Mouse (Mus musculus): ENCODE measurements around the gene Magi1. TPM values are rescaled to one million over a fixed set of nuclear protein-coding genes. Genes with fewer than 3 reads are reported as not detected.

The Magi1 gene
- polyA plus RNA-seq, 1 experiment from 2014 or later: 28.5 TPM

DNA sequence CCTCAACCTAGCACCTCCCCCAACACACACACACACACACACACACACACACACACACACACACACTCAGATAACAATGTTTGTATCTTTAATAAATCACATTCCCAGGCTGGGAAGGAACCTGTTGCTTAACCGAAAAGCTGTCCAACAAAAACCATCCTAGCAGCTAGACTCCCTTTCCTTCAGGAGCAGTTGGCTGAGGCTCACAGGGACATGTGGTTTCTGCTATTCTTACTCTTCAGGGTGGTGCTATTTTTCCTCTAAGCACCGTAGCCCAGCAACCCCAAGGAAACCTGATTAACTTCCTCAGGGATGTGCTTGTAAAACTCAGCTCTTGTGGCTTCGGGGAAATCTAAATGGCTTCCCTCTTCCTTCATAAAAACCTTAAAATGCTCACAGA, 57.9 kb downstream of the Magi1 start:
- ATAC-seq (ENCODE audit: low FRiP score) (no peak), DNase-seq (ENCODE audit: low spot score, missing footprints) (no peak)
- Histone ChIP-seq H3K4me3 (ENCODE audit: low read depth, low read length) (no peak overlapping the region), H3K9me3 (ENCODE audit: control insufficient read depth, low read length) (no peaks in the 10 kb centered on the region), H3K27me3 (ENCODE audit: control insufficient read depth, insufficient read depth, low read length) (no peaks in the 10 kb centered on the region), H3K4me1 (ENCODE audit: control insufficient read depth, insufficient read depth, low read length) (peaks cover 7% of the 10 kb centered on the region), H3K36me3 (ENCODE audit: control insufficient read depth, insufficient read depth, low read length) (no peaks in the 10 kb centered on the region), H3K27ac (ENCODE audit: low read depth, low read length) (no peak overlapping the region), H3K9ac (ENCODE audit: low read length) (no peak overlapping the region), H3K4me2 (no peak overlapping the region)
- 70% methylated on average over 3 of the region's 3 CpGs for WGBS

DNA sequence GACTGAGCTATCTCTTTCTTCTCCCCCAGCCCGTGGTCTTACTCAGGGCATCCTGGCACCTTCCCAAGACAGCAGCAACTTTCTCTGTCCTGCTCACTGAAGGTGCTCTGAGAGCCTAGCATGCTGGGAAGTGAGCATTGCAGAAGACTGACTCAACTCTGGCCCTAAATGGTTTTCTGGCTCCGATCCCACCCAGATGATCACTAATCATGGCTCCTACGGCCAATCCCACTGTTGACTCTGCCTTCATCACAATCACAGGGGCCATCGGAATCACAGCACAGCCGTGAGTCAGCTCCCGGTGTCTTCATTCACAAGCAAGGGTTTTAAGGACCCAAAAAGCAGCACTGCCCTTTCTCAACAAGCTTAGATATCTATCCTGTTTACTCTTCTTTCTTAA, 58.6 kb downstream of the Magi1 start:
- Histone ChIP-seq H3K27me3 (ENCODE audit: control insufficient read depth, insufficient read depth, low read length) (no peaks in the 10 kb centered on the region), H3K9ac (ENCODE audit: low read length) (no peak overlapping the region), H3K27ac (ENCODE audit: low read depth, low read length) (no peak overlapping the region), H3K9me3 (ENCODE audit: control insufficient read depth, low read length) (no peaks in the 10 kb centered on the region), H3K4me1 (ENCODE audit: control insufficient read depth, insufficient read depth, low read length) (peaks cover 5% of the 10 kb centered on the region; the same call in 1 of the 2 replicates), H3K4me2 (no peak overlapping the region), H3K4me3 (ENCODE audit: low read depth, low read length) (no peak overlapping the region), H3K36me3 (ENCODE audit: control insufficient read depth, insufficient read depth, low read length) (no peaks in the 10 kb centered on the region)
- WGBS: 81% methylated on average over 6 of the region's 6 CpGs
- ATAC-seq (ENCODE audit: low FRiP score) (no peak), DNase-seq (ENCODE audit: low spot score, missing footprints) (no peak)

DNA sequence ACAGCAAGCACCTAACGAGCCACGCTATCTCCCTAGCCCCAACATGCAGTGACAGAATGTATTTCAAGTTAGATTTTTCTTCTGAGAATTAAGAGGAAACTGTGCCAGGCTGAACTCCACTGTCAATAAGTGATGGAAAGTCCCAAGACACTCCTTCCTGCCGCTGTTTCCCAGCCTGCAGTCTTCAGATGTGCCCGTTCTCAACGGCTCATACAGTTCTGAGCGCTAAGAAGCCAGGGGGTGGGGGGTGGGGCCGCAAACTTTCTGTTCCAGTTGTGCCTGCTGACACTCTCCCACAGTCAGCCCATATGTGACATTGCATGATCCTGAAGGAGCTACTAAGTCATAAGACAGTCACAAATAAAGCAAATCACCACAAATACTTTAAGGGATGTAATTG, 61.5 kb downstream of the Magi1 start:
- H3K4me1 ChIP-seq (ENCODE audit: control insufficient read depth, insufficient read depth, low read length): peaks cover 5% of the 10 kb centered on the region; the same call in 1 of the 2 replicates
- no peak overlapping the region for H3K27ac ChIP-seq (ENCODE audit: low read depth, low read length)
- no peak overlapping the region for H3K4me2 ChIP-seq
- no peak for DNase-seq (ENCODE audit: low spot score, missing footprints)
- no peak overlapping the region for H3K4me3 ChIP-seq (ENCODE audit: low read depth, low read length)
- H3K27me3 ChIP-seq (ENCODE audit: control insufficient read depth, insufficient read depth, low read length): no peaks in the 10 kb centered on the region
- H3K9ac ChIP-seq (ENCODE audit: low read length): no peak overlapping the region
- no peaks in the 10 kb centered on the region for H3K36me3 ChIP-seq (ENCODE audit: control insufficient read depth, insufficient read depth, low read length)
- WGBS: 66% methylated on average over 7 of the region's 7 CpGs
- ATAC-seq (ENCODE audit: low FRiP score): no peak
- H3K9me3 ChIP-seq (ENCODE audit: control insufficient read depth, low read length): no peaks in the 10 kb centered on the region

DNA sequence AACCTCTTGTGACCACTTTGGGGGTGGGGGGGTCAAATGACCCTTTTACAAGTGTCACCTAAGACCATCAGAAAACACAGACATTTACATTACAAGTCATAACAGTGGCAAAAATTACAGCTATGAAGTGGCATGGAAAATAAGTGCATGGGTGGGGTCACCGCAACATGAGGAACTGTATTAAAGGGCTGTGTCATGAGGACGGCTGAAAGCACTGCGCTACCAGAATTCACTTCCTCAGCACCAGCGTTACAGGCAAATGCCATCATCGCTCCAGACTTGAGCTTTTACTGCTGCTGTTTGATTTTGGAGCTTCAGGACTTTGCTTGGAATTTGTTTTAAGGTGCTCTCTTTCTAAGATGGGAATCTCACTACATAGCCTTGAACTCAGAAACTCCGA, 62.0 kb downstream of the Magi1 start:
- H3K9me3 ChIP-seq (ENCODE audit: control insufficient read depth, low read length): no peaks in the 10 kb centered on the region
- no peak overlapping the region for H3K27ac ChIP-seq (ENCODE audit: low read depth, low read length)
- no peak overlapping the region for H3K4me3 ChIP-seq (ENCODE audit: low read depth, low read length)
- no peaks in the 10 kb centered on the region for H3K36me3 ChIP-seq (ENCODE audit: control insufficient read depth, insufficient read depth, low read length)
- DNase-seq (ENCODE audit: low spot score, missing footprints) (no peak), ATAC-seq (ENCODE audit: low FRiP score) (no peak)
- H3K27me3 ChIP-seq (ENCODE audit: control insufficient read depth, insufficient read depth, low read length): no peaks in the 10 kb centered on the region
- 91% methylated on average over 6 of the region's 6 CpGs for WGBS
- no peak overlapping the region for H3K4me2 ChIP-seq
- peaks cover 5% of the 10 kb centered on the region; the same call in 1 of the 2 replicates for H3K4me1 ChIP-seq (ENCODE audit: control insufficient read depth, insufficient read depth, low read length)
- H3K9ac ChIP-seq (ENCODE audit: low read length): no peak overlapping the region

DNA sequence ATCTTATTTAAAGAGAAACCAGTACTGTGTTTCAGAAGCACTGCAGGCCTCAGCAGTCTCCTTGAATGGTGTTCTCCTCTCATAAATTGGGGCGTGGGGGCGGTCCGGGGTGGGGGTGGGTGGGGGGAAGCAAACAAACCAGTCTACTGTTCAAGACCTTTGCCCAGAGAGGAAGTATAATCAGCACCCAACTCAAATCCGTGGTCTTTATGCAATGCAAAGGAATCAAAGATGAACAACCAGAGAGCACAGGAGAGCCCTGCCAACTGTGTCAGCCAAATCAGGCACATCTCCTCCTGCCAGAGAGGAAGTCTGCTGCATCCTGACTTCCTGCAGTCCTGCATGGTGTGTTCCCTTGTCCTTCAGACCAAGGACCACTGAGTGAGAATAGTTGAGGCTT, 65.6 kb downstream of the Magi1 start:
- Histone ChIP-seq H3K4me3 (ENCODE audit: low read depth, low read length) (no peak overlapping the region), H3K4me1 (ENCODE audit: control insufficient read depth, insufficient read depth, low read length) (no peaks in the 10 kb centered on the region), H3K4me2 (no peak overlapping the region), H3K9ac (ENCODE audit: low read length) (no peak overlapping the region), H3K27ac (ENCODE audit: low read depth, low read length) (no peak overlapping the region), H3K9me3 (ENCODE audit: control insufficient read depth, low read length) (no peaks in the 10 kb centered on the region), H3K27me3 (ENCODE audit: control insufficient read depth, insufficient read depth, low read length) (no peaks in the 10 kb centered on the region), H3K36me3 (ENCODE audit: control insufficient read depth, insufficient read depth, low read length) (no peaks in the 10 kb centered on the region)
- ATAC-seq (ENCODE audit: low FRiP score): no peak
- DNase-seq (ENCODE audit: low spot score, missing footprints): no peak
- 90% methylated on average over 4 of the region's 4 CpGs for whole genome bisulfite sequencing

DNA sequence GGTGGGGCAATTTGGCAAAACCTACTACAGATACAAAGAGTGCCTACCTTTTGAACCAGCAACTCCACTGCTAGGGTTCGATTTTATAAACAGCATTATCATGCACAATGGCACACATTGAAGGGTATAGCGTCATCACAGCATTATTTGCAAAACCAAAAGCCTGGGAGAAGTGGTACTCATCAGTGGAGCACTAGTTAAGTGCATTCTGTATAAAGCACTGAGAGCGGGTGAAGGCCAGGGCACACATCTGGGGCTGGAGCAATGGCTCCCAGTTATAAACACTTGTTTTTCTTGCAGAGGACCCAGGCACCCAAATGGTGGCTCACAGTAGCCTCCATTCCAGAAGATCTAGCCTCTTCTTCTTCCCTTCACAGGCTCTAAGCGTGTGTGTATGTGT, 67.9 kb downstream of the Magi1 start:
- Histone ChIP-seq H3K4me1 (ENCODE audit: control insufficient read depth, insufficient read depth, low read length) (no peaks in the 10 kb centered on the region), H3K27me3 (ENCODE audit: control insufficient read depth, insufficient read depth, low read length) (no peaks in the 10 kb centered on the region), H3K27ac (ENCODE audit: low read depth, low read length) (no peak overlapping the region), H3K36me3 (ENCODE audit: control insufficient read depth, insufficient read depth, low read length) (no peaks in the 10 kb centered on the region), H3K4me3 (ENCODE audit: low read depth, low read length) (no peak overlapping the region), H3K4me2 (no peak overlapping the region), H3K9me3 (ENCODE audit: control insufficient read depth, low read length) (no peaks in the 10 kb centered on the region), H3K9ac (ENCODE audit: low read length) (no peak overlapping the region)
- DNase-seq (ENCODE audit: low spot score, missing footprints): no peak
- 91% methylated on average over 4 of the region's 4 CpGs for WGBS
- no peak for ATAC-seq (ENCODE audit: low FRiP score)

DNA sequence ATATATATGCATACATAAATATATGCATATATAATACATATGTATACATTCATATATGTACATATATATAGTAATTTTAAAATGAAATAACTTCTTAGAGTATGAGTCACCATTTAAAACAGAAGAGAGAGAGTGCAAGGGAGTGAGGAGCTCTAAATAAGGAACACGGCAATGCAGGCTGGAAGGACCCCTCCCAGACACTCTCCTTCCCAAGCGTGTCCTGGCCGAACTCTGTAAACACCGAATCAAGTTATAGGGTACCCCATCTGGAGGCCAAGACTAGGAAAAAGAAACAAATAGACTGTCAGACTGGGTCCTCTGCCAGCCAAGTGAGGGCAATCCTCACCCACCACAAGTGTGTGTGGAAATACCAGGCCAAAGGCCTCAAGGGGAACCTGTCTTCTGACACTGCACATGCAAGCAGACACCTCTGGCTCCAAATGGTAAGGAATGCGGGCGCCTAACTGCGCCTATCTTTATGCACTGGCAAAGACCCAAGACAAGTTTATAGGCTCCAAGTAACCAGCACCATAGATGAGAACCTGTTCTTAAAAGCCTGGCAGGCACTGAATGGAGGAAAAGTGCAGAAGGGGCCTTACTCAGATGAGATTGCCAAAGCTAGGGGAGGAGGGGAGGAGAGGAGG, 68.7 kb downstream of the Magi1 start:
- no peaks in the 10 kb centered on the region for H3K36me3 ChIP-seq (ENCODE audit: control insufficient read depth, insufficient read depth, low read length)
- no peaks in the 10 kb centered on the region for H3K27me3 ChIP-seq (ENCODE audit: control insufficient read depth, insufficient read depth, low read length)
- no peak overlapping the region for H3K4me2 ChIP-seq
- no peak overlapping the region for H3K4me3 ChIP-seq (ENCODE audit: low read depth, low read length)
- H3K9ac ChIP-seq (ENCODE audit: low read length): no peak overlapping the region
- H3K4me1 ChIP-seq (ENCODE audit: control insufficient read depth, insufficient read depth, low read length): no peaks in the 10 kb centered on the region
- DNase-seq (ENCODE audit: low spot score, missing footprints): no peak
- no peaks in the 10 kb centered on the region for H3K9me3 ChIP-seq (ENCODE audit: control insufficient read depth, low read length)
- no peak overlapping the region for H3K27ac ChIP-seq (ENCODE audit: low read depth, low read length)
- 92% methylated on average over 7 of the region's 7 CpGs for WGBS
- no peak for ATAC-seq (ENCODE audit: low FRiP score)

DNA sequence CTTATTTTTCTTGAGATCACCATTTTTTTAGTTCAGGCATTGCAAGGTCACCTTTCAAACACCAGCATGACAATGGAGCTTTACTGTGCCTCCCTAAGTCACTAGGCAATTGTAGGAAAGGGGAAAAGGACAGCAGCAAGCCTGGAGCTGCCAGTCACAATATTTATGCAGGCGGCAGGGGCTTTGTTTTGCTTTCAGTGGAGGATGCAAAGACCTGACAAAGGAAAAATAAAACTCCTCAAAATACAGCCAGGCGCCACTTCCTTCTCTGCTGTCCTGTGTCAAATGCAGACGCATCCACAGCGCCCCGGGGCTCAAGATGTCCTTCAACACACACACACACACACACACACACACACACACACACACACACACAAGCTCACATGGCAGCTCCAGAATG, 77.8 kb downstream of the Magi1 start:
- no peak for ATAC-seq (ENCODE audit: low FRiP score)
- H3K27me3 ChIP-seq (ENCODE audit: control insufficient read depth, insufficient read depth, low read length): no peaks in the 10 kb centered on the region
- H3K4me2 ChIP-seq: no peak overlapping the region
- H3K9me3 ChIP-seq (ENCODE audit: control insufficient read depth, low read length): no peaks in the 10 kb centered on the region
- H3K27ac ChIP-seq (ENCODE audit: low read depth, low read length): no peak overlapping the region
- no peaks in the 10 kb centered on the region for H3K36me3 ChIP-seq (ENCODE audit: control insufficient read depth, insufficient read depth, low read length)
- DNase-seq (ENCODE audit: low spot score, missing footprints): no peak
- WGBS: 26% methylated on average over 5 of the region's 5 CpGs
- no peak overlapping the region for H3K4me3 ChIP-seq (ENCODE audit: low read depth, low read length)
- H3K4me1 ChIP-seq (ENCODE audit: control insufficient read depth, insufficient read depth, low read length): no peaks in the 10 kb centered on the region
- no peak overlapping the region for H3K9ac ChIP-seq (ENCODE audit: low read length)

DNA sequence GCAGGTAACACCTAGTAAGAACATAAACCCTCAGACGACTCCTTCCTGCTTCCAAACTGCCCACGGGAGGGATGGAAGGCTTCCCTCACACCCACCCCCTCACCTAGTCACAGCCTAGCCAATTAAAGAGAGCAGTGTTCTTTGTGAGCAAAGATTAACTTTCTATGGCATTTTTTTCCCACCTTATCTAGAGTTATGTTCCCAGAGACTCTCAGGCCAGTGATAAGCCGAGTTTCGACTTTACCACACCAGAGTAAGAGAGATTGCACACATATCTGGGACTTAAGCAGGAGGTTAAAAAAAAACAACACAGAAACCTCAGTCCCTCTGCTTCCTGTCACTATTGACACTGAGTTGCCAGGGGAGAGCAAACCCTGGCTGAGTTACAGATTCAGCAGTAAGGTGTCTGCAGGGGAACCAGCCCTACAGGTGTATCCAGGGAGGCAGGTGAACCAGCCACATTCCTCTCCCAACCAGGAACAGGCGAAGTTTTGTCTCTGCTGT, 80.0 kb downstream of the Magi1 start:
- 79% methylated on average over 5 of the region's 5 CpGs for WGBS
- H3K27ac ChIP-seq (ENCODE audit: low read depth, low read length): no peak overlapping the region

More for the DNA sequence above, 80.0 kb downstream of the Magi1 start:
- H3K9me3 ChIP-seq (ENCODE audit: control insufficient read depth, low read length): no peaks in the 10 kb centered on the region
- no peaks in the 10 kb centered on the region for H3K4me1 ChIP-seq (ENCODE audit: control insufficient read depth, insufficient read depth, low read length)
- H3K27me3 ChIP-seq (ENCODE audit: control insufficient read depth, insufficient read depth, low read length): no peaks in the 10 kb centered on the region
- no peak overlapping the region for H3K9ac ChIP-seq (ENCODE audit: low read length)
- no peaks in the 10 kb centered on the region for H3K36me3 ChIP-seq (ENCODE audit: control insufficient read depth, insufficient read depth, low read length)
- H3K4me2 ChIP-seq: no peak overlapping the region
- DNase-seq (ENCODE audit: low spot score, missing footprints) (no peak), ATAC-seq (ENCODE audit: low FRiP score) (no peak)
- H3K4me3 ChIP-seq (ENCODE audit: low read depth, low read length): no peak overlapping the region
